Comparison of ENCODE assay signal across 9 mouse cellular contexts in genomic region chr1:52354041-52354582, GRCm38 (mm10).
DNase-seq lines count a peak whose midpoint lies in the region; ATAC-seq and TF ChIP-seq lines count a peak whose summit lies in the region.
"Had no signal": no experiment of that assay in that cellular context is flagged by ENCODE, and none has a peak within 500 bp of the region (broad histone marks: within the 10 kb centered on the region; RNA-seq: fewer than 3 reads in every experiment).

No protein-coding gene starts in this region.

- WGBS in heart, embryonic 10.5 days: 69% methylated on average over 6 of the region's 6 CpGs
- 55% methylated on average over 6 of the region's 6 CpGs for WGBS in heart, embryonic 16.5 days
- WGBS in lung, adult 2 months: 67% methylated on average over 6 of the region's 6 CpGs

- H3K36me3 ChIP-seq in heart, embryonic 10.5 days: no peaks in the 10 kb centered on the region
- no peaks in the 10 kb centered on the region for H3K36me3 ChIP-seq in heart, embryonic 16.5 days (ENCODE audit: control insufficient read depth, insufficient read depth)
- H3K36me3 ChIP-seq: liver, embryonic 13.5 days had no signal

- no peak for TF ChIP-seq POLR2A in lung, adult 2 months (IDR thresholded peaks at IDR 0.05; ENCODE audit: borderline replicate concordance, extremely low read depth, low read depth, low read length)

- no peak for TF ChIP-seq CTCF in lung, adult 2 months (IDR thresholded peaks at IDR 0.05; ENCODE audit: insufficient read depth, low read length)

- peak; percentile 63 to 67 for DNase-seq in heart, adult 18-20 months
- DNase-seq in heart, embryonic 10.5 days (ENCODE audit: low spot score): no peak
- peak; percentile 89 for DNase-seq in adrenal gland, postnatal 10 days
- peak; percentile 31 for DNase-seq in lung, adult 2 months
- DNase-seq in urinary bladder, adult 18-20 months (ENCODE audit: low spot score in 2 of 2): no peak
- DNase-seq in embryo, embryonic 10.5 days (ENCODE audit: low spot score): no peak
- DNase-seq in gastrocnemius, postnatal 4 days (ENCODE audit: low spot score in 2 of 2): no peak
- DNase-seq: liver, embryonic 13.5 days had no signal

- H3K4me3 ChIP-seq in heart, embryonic 10.5 days: no peak overlapping the region
- no peak overlapping the region for H3K4me3 ChIP-seq in heart, embryonic 16.5 days (ENCODE audit: low read length)
- no peak overlapping the region for H3K4me3 ChIP-seq in lung, adult 2 months (replicated peaks; ENCODE audit: extremely low read depth, low read depth, low read length)
- H3K4me3 ChIP-seq: liver, embryonic 13.5 days had no signal

- no peaks in the 10 kb centered on the region for H3K27me3 ChIP-seq in heart, embryonic 10.5 days (ENCODE audit: insufficient read depth, poor library complexity, severe bottlenecking)
- H3K27me3 ChIP-seq in heart, embryonic 16.5 days (ENCODE audit: control insufficient read depth, insufficient read depth, low read length): no peaks in the 10 kb centered on the region
- H3K27me3 ChIP-seq: liver, embryonic 13.5 days had no signal

- ATAC-seq in heart, embryonic 16.5 days (replicated peaks; ENCODE audit: extremely low read depth, insufficient read depth, low FRiP score): peak; percentile 90

- no peak overlapping the region for H3K9ac ChIP-seq in heart, embryonic 16.5 days (ENCODE audit: low read length)
- H3K9ac ChIP-seq: liver, embryonic 13.5 days had no signal

- H3K4me2 ChIP-seq in heart, embryonic 16.5 days (ENCODE audit: low read depth, low read length): no peak overlapping the region
- H3K4me2 ChIP-seq: liver, embryonic 13.5 days had no signal

- H3K4me1 ChIP-seq in heart, embryonic 10.5 days: no peaks in the 10 kb centered on the region
- peaks cover 3% of the 10 kb centered on the region; the same call in 1 of the 2 replicates for H3K4me1 ChIP-seq in heart, embryonic 16.5 days (ENCODE audit: control insufficient read depth, insufficient read depth, low read length)
- H3K4me1 ChIP-seq in lung, adult 2 months (ENCODE audit: control insufficient read depth, insufficient read depth, low read length): no peaks in the 10 kb centered on the region
- H3K4me1 ChIP-seq: liver, embryonic 13.5 days had no signal

- H3K27ac ChIP-seq in heart, embryonic 10.5 days: no peak overlapping the region
- peak overlapping the region; percentile 11; the same call in 1 of the 2 replicates for H3K27ac ChIP-seq in heart, embryonic 16.5 days (ENCODE audit: low read length)
- H3K27ac ChIP-seq: liver, embryonic 13.5 days had no signal

- H3K9me3 ChIP-seq in heart, embryonic 10.5 days: no peaks in the 10 kb centered on the region
- no peaks in the 10 kb centered on the region for H3K9me3 ChIP-seq in heart, embryonic 16.5 days (replicated peaks; ENCODE audit: control insufficient read depth, low read length)
- H3K9me3 ChIP-seq: liver, embryonic 13.5 days had no signal

Comparison
In these comparisons a context has a peak if more than half of its experiments do, and no peak if none do; other contexts are left out.
1. DNase-seq: peak in heart, adult 18-20 months (2 of 2), adrenal gland, postnatal 10 days (single experiment) and lung, adult 2 months (single experiment); none in heart, embryonic 10.5 days (single experiment), urinary bladder, adult 18-20 months (0 of 2), embryo, embryonic 10.5 days (single experiment) and gastrocnemius, postnatal 4 days (0 of 2).